Mouse (Mus musculus): ENCODE results near the gene Rpa2.

DNA sequence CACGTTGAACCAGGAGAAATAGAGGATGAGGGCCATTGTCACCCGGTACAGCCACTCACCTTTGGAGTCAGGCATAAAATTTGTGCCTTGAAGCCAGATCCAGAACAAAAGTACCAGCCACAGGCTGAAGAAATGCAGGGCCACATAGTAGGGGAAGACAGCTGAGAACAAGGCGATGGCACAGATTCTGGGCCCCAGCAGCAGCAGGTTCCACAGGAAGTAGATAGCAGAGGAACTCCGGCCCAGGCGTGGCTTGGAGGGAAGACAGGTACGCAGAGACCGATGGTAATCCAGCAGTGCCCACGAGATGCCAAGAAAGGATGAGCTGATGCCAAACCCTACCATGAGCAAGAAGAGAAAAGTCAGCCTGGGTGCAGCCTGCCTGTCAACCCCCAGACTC is 39.9 kb upstream of the Rpa2 start:
- TF ChIP-seq CTCF (IDR thresholded peaks at IDR 0.05; ENCODE audit: insufficient read depth, low read depth, low read length): no peak
- no peak for TF ChIP-seq POLR2A (IDR thresholded peaks at IDR 0.05; ENCODE audit: insufficient read depth, low read depth, low read length)

All from olfactory bulb, adult 2 months (tissue).